Mouse (Mus musculus) layer of hippocampus, adult 8-10 months (tissue): Measurements from ENCODE around the gene Ccdc189. TPM values are rescaled to one million over a fixed set of nuclear protein-coding genes. Genes with fewer than 3 reads are reported as not detected.

Experiments
- total RNA-seq, 4 experiments: library from RNA; stranded (reverse); gene quantifications; 2 replicates each; pipeline ENCODE4 v1.2.4; 2022

The Ccdc189 gene
- total RNA-seq, 4 experiments from 2014 or later, result 7.7 to 12.8 (median 10.1) TPM

Other genes with a start within 250 kb of the Ccdc189 start
- gene Zfp768, start 243.0 kb downstream of the Ccdc189 start, total RNA-seq, result 10 to 100 TPM; 12.3 to 15.1 (median 13.0) TPM
- 1 to 10 TPM; 7.3 to 9.2 (median 8.1) TPM for gene Zfp747, start 212.5 kb downstream of the Ccdc189 start, total RNA-seq
- gene 9130019O22Rik, start 201.4 kb downstream of the Ccdc189 start, total RNA-seq, result 1 to 10 TPM; 4.0 to 4.6 (median 4.3) TPM
- 1 to 10 TPM; 6.7 to 8.0 (median 7.2) TPM for gene E430018J23Rik, start 195.0 kb downstream of the Ccdc189 start, total RNA-seq
- gene Zfp764, start 181.8 kb downstream of the Ccdc189 start, total RNA-seq, result 1 to 10 TPM; 3.5 to 5.8 (median 5.0) TPM
- gene Zfp688, start 166.5 kb downstream of the Ccdc189 start, total RNA-seq, result 10 to 100 TPM; 11.8 to 16.7 (median 14.6) TPM
- 1 to 10 TPM; 4.5 to 7.3 (median 5.5) TPM for gene Zfp689, start 139.4 kb downstream of the Ccdc189 start, total RNA-seq
- gene Prr14, start 129.0 kb downstream of the Ccdc189 start, total RNA-seq, result 10 to 100 TPM; 30.0 to 35.5 (median 34.0) TPM
- gene Fbrs, start 109.4 kb downstream of the Ccdc189 start, total RNA-seq, result 10 to 100 TPM; 56.2 to 72.2 (median 65.5) TPM
- 100 to 1,000 TPM; 118 to 139 (median 120) TPM for gene Srcap, start 76.6 kb downstream of the Ccdc189 start, total RNA-seq
- gene Gm42715, start 69.0 kb downstream of the Ccdc189 start, total RNA-seq, result 10 to 100 TPM in 1 of 4 experiments, 1 to 10 TPM in 3; 8.1 to 17.1 (median 9.6) TPM
- gene Tmem265, start 27.2 kb downstream of the Ccdc189 start, total RNA-seq, result 1 to 10 TPM in 1 of 4 experiments, under 1 TPM in 1, not detected in 2; 0.78 to 1.7 TPM
- gene Phkg2, start 15.3 kb downstream of the Ccdc189 start, total RNA-seq, result 10 to 100 TPM; 74.1 to 82.6 (median 79.2) TPM
- gene Rnf40, start 172 bp upstream of the Ccdc189 start, total RNA-seq, result 10 to 100 TPM; 70.0 to 79.2 (median 72.7) TPM
- gene Zfp629, start 27.2 kb upstream of the Ccdc189 start, total RNA-seq, result 10 to 100 TPM; 21.7 to 22.6 (median 22.1) TPM
- 10 to 100 TPM; 26.5 to 38.4 (median 31.9) TPM for gene Bcl7c, start 120.3 kb upstream of the Ccdc189 start, total RNA-seq
- gene Ctf1, start 124.1 kb upstream of the Ccdc189 start, total RNA-seq, result 1 to 10 TPM; 3.1 to 5.2 (median 3.5) TPM
- not detected for gene Ctf2, start 143.6 kb upstream of the Ccdc189 start, total RNA-seq
- 10 to 100 TPM; 52.2 to 65.5 (median 56.3) TPM for gene Fbxl19, start 155.9 kb upstream of the Ccdc189 start, total RNA-seq
- 10 to 100 TPM; 25.8 to 30.7 (median 29.4) TPM for gene Orai3, start 181.2 kb upstream of the Ccdc189 start, total RNA-seq
- gene Setd1a, start 188.1 kb upstream of the Ccdc189 start, total RNA-seq, result 10 to 100 TPM; 46.6 to 56.4 (median 48.7) TPM
- 1 to 10 TPM; 2.0 to 5.7 (median 2.3) TPM for gene Gm49388, start 197.0 kb upstream of the Ccdc189 start, total RNA-seq
- 10 to 100 TPM in 2 of 4 experiments, 1 to 10 TPM in 2; 4.8 to 12.2 (median 10.7) TPM for gene Hsd3b7, start 212.0 kb upstream of the Ccdc189 start, total RNA-seq
- 10 to 100 TPM; 61.0 to 86.0 (median 77.0) TPM for gene Stx4a, start 235.7 kb upstream of the Ccdc189 start, total RNA-seq
- 100 to 1,000 TPM; 344 to 361 (median 348) TPM for gene Stx1b, start 236.0 kb upstream of the Ccdc189 start, total RNA-seq